Mouse (Mus musculus): Measurements from ENCODE around the gene Runx2. TPM values are rescaled to one million over a fixed set of nuclear protein-coding genes. Genes with fewer than 3 reads are reported as not detected.
A peak's percentile ranks its signal among the peaks of the same experiment; 100 is the strongest.

Gene Runx2
- total RNA-seq, 1 experiment = 0.71 TPM

GRCm38 (mm10) chr17:44672806-44673205 lies 141.8 kb downstream of the Runx2 start:
- in situ Hi-C loops (cut with MboI; ENCODE audit: low sequenced_read_pairs in 2 of 2, unreplicated experiment in 2 of 2) = no loop called here
- Histone ChIP-seq H3K36me3 (ENCODE audit: control insufficient read depth, insufficient read depth, low read length, poor library complexity, severe bottlenecking) (no peaks in the 10 kb centered on the region), H3K4me3 (ENCODE audit: insufficient read depth in 1 of 2, low read depth in 1 of 2, low read length in 2 of 2, poor library complexity in 1 of 2, severe bottlenecking in 1 of 2) (no peak overlapping the region), H3K27ac (ENCODE audit: insufficient read depth, low read depth, low read length, poor library complexity, severe bottlenecking) (no peak overlapping the region), H3K9me3 (ENCODE audit: control insufficient read depth, insufficient read depth, low read depth, low read length) (no peaks in the 10 kb centered on the region), H3K4me1 (ENCODE audit: control insufficient read depth in 2 of 2, insufficient read depth in 2 of 2, low read length in 2 of 2, poor library complexity in 1 of 2) (no peaks in the 10 kb centered on the region), H3K9ac (ENCODE audit: insufficient read depth, low read depth, low read length, poor library complexity, severe bottlenecking) (no peak overlapping the region)
- DNase-seq (ENCODE audit: low read depth, low spot score) = peak; percentile 28
- TF ChIP-seq CHD2 (IDR thresholded peaks at IDR 0.05; ENCODE audit: low read depth, low read length) = no peak
- peak; percentile 15; the same call in 1 of the 2 replicates for TF ChIP-seq ZC3H11A (IDR thresholded peaks at IDR 0.05; ENCODE audit: borderline replicate concordance, low read depth, low read length)

- in situ Hi-C loops (cut with MboI; ENCODE audit: low sequenced_read_pairs in 2 of 2, unreplicated experiment in 2 of 2) = no loop called here
- no peak for DNase-seq (ENCODE audit: low read depth, low spot score)
Observed at GRCm38 (mm10) chr17:44671946-44672692, 142.5 kb downstream of the Runx2 start.

GRCm38 (mm10) chr17:44669985-44670384 lies 144.6 kb downstream of the Runx2 start:
- no peak for TF ChIP-seq ZC3H11A (IDR thresholded peaks at IDR 0.05; ENCODE audit: borderline replicate concordance, low read depth, low read length)
- no peak for DNase-seq (ENCODE audit: low read depth, low spot score)
- H3K9ac ChIP-seq (ENCODE audit: insufficient read depth, low read depth, low read length, poor library complexity, severe bottlenecking) = no peak overlapping the region
- H3K36me3 ChIP-seq (ENCODE audit: control insufficient read depth, insufficient read depth, low read length, poor library complexity, severe bottlenecking) = no peaks in the 10 kb centered on the region
- H3K4me3 ChIP-seq (ENCODE audit: insufficient read depth in 1 of 2, low read depth in 1 of 2, low read length in 2 of 2, poor library complexity in 1 of 2, severe bottlenecking in 1 of 2) = no peak overlapping the region
- no peak overlapping the region for H3K27ac ChIP-seq (ENCODE audit: insufficient read depth, low read depth, low read length, poor library complexity, severe bottlenecking)
- no peaks in the 10 kb centered on the region for H3K4me1 ChIP-seq (ENCODE audit: control insufficient read depth in 2 of 2, insufficient read depth in 2 of 2, low read length in 2 of 2, poor library complexity in 1 of 2)
- in situ Hi-C loops (cut with MboI; ENCODE audit: low sequenced_read_pairs in 2 of 2, unreplicated experiment in 2 of 2) = no loop called here
- no peaks in the 10 kb centered on the region for H3K9me3 ChIP-seq (ENCODE audit: control insufficient read depth, insufficient read depth, low read depth, low read length)

More at GRCm38 (mm10) chr17:44671946-44672692, 142.5 kb downstream of the Runx2 start:
- no peaks in the 10 kb centered on the region for H3K4me1 ChIP-seq (ENCODE audit: control insufficient read depth in 2 of 2, insufficient read depth in 2 of 2, low read length in 2 of 2, poor library complexity in 1 of 2)
- H3K36me3 ChIP-seq (ENCODE audit: control insufficient read depth, insufficient read depth, low read length, poor library complexity, severe bottlenecking) = no peaks in the 10 kb centered on the region
- no peak overlapping the region for H3K9ac ChIP-seq (ENCODE audit: insufficient read depth, low read depth, low read length, poor library complexity, severe bottlenecking)
- no peak overlapping the region for H3K4me3 ChIP-seq (ENCODE audit: insufficient read depth in 1 of 2, low read depth in 1 of 2, low read length in 2 of 2, poor library complexity in 1 of 2, severe bottlenecking in 1 of 2)
- TF ChIP-seq MAFK (IDR thresholded peaks at IDR 0.05; ENCODE audit: insufficient read depth, low read depth, low read length) (no peak), ZNF384 (IDR thresholded peaks at IDR 0.05; ENCODE audit: low read depth, low read length) (no peak), ZC3H11A (IDR thresholded peaks at IDR 0.05; ENCODE audit: borderline replicate concordance, low read depth, low read length) (no peak), CHD2 (IDR thresholded peaks at IDR 0.05; ENCODE audit: low read depth, low read length) (no peak), HCFC1 (IDR thresholded peaks at IDR 0.05; ENCODE audit: borderline replicate concordance, insufficient read depth, low read length) (no peak)
- no peaks in the 10 kb centered on the region for H3K9me3 ChIP-seq (ENCODE audit: control insufficient read depth, insufficient read depth, low read depth, low read length)
- no peak overlapping the region for H3K27ac ChIP-seq (ENCODE audit: insufficient read depth, low read depth, low read length, poor library complexity, severe bottlenecking)

- no peaks in the 10 kb centered on the region for H3K9me3 ChIP-seq (ENCODE audit: control insufficient read depth, insufficient read depth, low read depth, low read length)
Observed at GRCm38 (mm10) chr17:44667346-44667745, 147.3 kb downstream of the Runx2 start.

GRCm38 (mm10) chr17:44663872-44664271 lies 150.7 kb downstream of the Runx2 start:
- Histone ChIP-seq H3K36me3 (ENCODE audit: control insufficient read depth, insufficient read depth, low read length, poor library complexity, severe bottlenecking) (no peaks in the 10 kb centered on the region), H3K9me3 (ENCODE audit: control insufficient read depth, insufficient read depth, low read depth, low read length) (no peaks in the 10 kb centered on the region), H3K4me1 (ENCODE audit: control insufficient read depth in 2 of 2, insufficient read depth in 2 of 2, low read length in 2 of 2, poor library complexity in 1 of 2) (no peaks in the 10 kb centered on the region), H3K27ac (ENCODE audit: insufficient read depth, low read depth, low read length, poor library complexity, severe bottlenecking) (no peak overlapping the region), H3K9ac (ENCODE audit: insufficient read depth, low read depth, low read length, poor library complexity, severe bottlenecking) (no peak overlapping the region), H3K4me3 (ENCODE audit: insufficient read depth in 1 of 2, low read depth in 1 of 2, low read length in 2 of 2, poor library complexity in 1 of 2, severe bottlenecking in 1 of 2) (no peak overlapping the region)
- DNase-seq (ENCODE audit: low read depth, low spot score) = no peak
- no peak for TF ChIP-seq CHD2 (IDR thresholded peaks at IDR 0.05; ENCODE audit: low read depth, low read length)
- TF ChIP-seq MAFK (IDR thresholded peaks at IDR 0.05; ENCODE audit: insufficient read depth, low read depth, low read length) = no peak
- TF ChIP-seq HCFC1 (IDR thresholded peaks at IDR 0.05; ENCODE audit: borderline replicate concordance, insufficient read depth, low read length) = no peak
- TF ChIP-seq ZNF384 (IDR thresholded peaks at IDR 0.05; ENCODE audit: low read depth, low read length) = no peak
- TF ChIP-seq ZC3H11A (IDR thresholded peaks at IDR 0.05; ENCODE audit: borderline replicate concordance, low read depth, low read length) = no peak
- in situ Hi-C loops (cut with MboI; ENCODE audit: low sequenced_read_pairs in 2 of 2, unreplicated experiment in 2 of 2) = no loop called here

More at GRCm38 (mm10) chr17:44667346-44667745, 147.3 kb downstream of the Runx2 start:
- no peak for DNase-seq (ENCODE audit: low read depth, low spot score)
- TF ChIP-seq MAFK (IDR thresholded peaks at IDR 0.05; ENCODE audit: insufficient read depth, low read depth, low read length) = no peak
- no peak for TF ChIP-seq ZC3H11A (IDR thresholded peaks at IDR 0.05; ENCODE audit: borderline replicate concordance, low read depth, low read length)
- TF ChIP-seq HCFC1 (IDR thresholded peaks at IDR 0.05; ENCODE audit: borderline replicate concordance, insufficient read depth, low read length) = no peak
- TF ChIP-seq CHD2 (IDR thresholded peaks at IDR 0.05; ENCODE audit: low read depth, low read length) = no peak
- TF ChIP-seq ZNF384 (IDR thresholded peaks at IDR 0.05; ENCODE audit: low read depth, low read length) = no peak
- no peak overlapping the region for H3K27ac ChIP-seq (ENCODE audit: insufficient read depth, low read depth, low read length, poor library complexity, severe bottlenecking)
- H3K36me3 ChIP-seq (ENCODE audit: control insufficient read depth, insufficient read depth, low read length, poor library complexity, severe bottlenecking) = no peaks in the 10 kb centered on the region
- H3K4me1 ChIP-seq (ENCODE audit: control insufficient read depth in 2 of 2, insufficient read depth in 2 of 2, low read length in 2 of 2, poor library complexity in 1 of 2) = no peaks in the 10 kb centered on the region
- no peak overlapping the region for H3K4me3 ChIP-seq (ENCODE audit: insufficient read depth in 1 of 2, low read depth in 1 of 2, low read length in 2 of 2, poor library complexity in 1 of 2, severe bottlenecking in 1 of 2)
- in situ Hi-C loops (cut with MboI; ENCODE audit: low sequenced_read_pairs in 2 of 2, unreplicated experiment in 2 of 2) = no loop called here
- H3K9ac ChIP-seq (ENCODE audit: insufficient read depth, low read depth, low read length, poor library complexity, severe bottlenecking) = no peak overlapping the region

Measured in ES-E14 (cell line).